Mouse (Mus musculus) neural tube, embryonic 14.5 days (tissue): ENCODE measurements around the gene Hoxc6. TPM values are rescaled to one million over a fixed set of nuclear protein-coding genes. Genes with fewer than 3 reads are reported as not detected.

Experiments used
- ATAC-seq: fragments of 200-750 bp; cut with Nextera tagmentation; 2 replicates; pipeline ENCODE4 v1.8.0; 2017; ENCODE audit warnings: low read depth, mild to moderate bottlenecking, moderate TSS enrichment, moderate library complexity
- H3K27ac ChIP-seq: fragments of 300-500 bp; sonication (generic); 2 replicates; pipeline ENCODE4 v1.5.1; 2014; ENCODE audit warnings: low read depth, mild to moderate bottlenecking, control low read depth, low read length, moderate library complexity, mixed read lengths
- H3K27me3 ChIP-seq: fragments of 300-500 bp; sonication (generic); 2 replicates; pipeline ENCODE4 v1.6.1; 2014; ENCODE audit warnings: low read length; ENCODE audit not compliant: control insufficient read depth, insufficient read depth
- H3K36me3 ChIP-seq: fragments of 300-500 bp; sonication (generic); 2 replicates; pipeline ENCODE4 v1.6.1; 2014; ENCODE audit warnings: low read length, mixed read lengths; ENCODE audit not compliant: control insufficient read depth, insufficient read depth
- H3K4me1 ChIP-seq: fragments of 300-500 bp; sonication (generic); 2 replicates; pipeline ENCODE4 v1.6.1; 2014; ENCODE audit warnings: low read length; ENCODE audit not compliant: control insufficient read depth, insufficient read depth
- H3K4me2 ChIP-seq: fragments of 300-500 bp; sonication (generic); 2 replicates; pipeline ENCODE4 v1.6.1; 2014; ENCODE audit warnings: mild to moderate bottlenecking, low read depth, low read length, control low read depth
- H3K4me3 ChIP-seq: fragments of 300-500 bp; sonication (generic); 2 replicates; pipeline ENCODE4 v1.5.1; 2014; ENCODE audit warnings: low read depth, low read length, control low read depth, mixed read lengths
- H3K9ac ChIP-seq: fragments of 300-500 bp; sonication (generic); replicated peaks from 2 replicates; pipeline ENCODE4 v1.6.1; 2014; ENCODE audit warnings: low read depth, mild to moderate bottlenecking, control low read depth, low read length, mixed read lengths
- H3K9me3 ChIP-seq: fragments of 300-500 bp; sonication (generic); 2 replicates; pipeline ENCODE4 v1.6.1; 2016; ENCODE audit warnings: low read length; ENCODE audit not compliant: control insufficient read depth
- WGBS: fragments of 180-500 bp; shearing (Covaris S2); extraction: QIAGEN DNeasy Blood & Tissue Kit; methylation state at CpG from one replicate; pipeline ENCODE4 v1.1.7; 2014; 5-methylcytosine and 5-hydroxymethylcytosine counted together
- polyA plus RNA-seq: library from polyadenylated mRNA; unstranded; fragments of >200 nt; fragmentation: Nextera tagmentation; extraction: Ambion mirVana; gene quantifications from 2 replicates; pipeline ENCODE4 v1.2.1, GENCODE M21; 2014

The Hoxc6 gene
- polyA plus RNA-seq, 1 experiment from 2014 or later = 23.0 TPM

GRCm38 (mm10) chr15:102975688-102976111 lies 22.4 kb upstream of the Hoxc6 start:
- no peaks in the 10 kb centered on the region for H3K36me3 ChIP-seq
- peaks cover 8% of the 10 kb centered on the region for H3K4me1 ChIP-seq
- H3K9me3 ChIP-seq = no peaks in the 10 kb centered on the region
- peak overlapping the region; percentile 100 for H3K9ac ChIP-seq
- ATAC-seq = no peak
- 1% methylated on average over 21 of the region's 21 CpGs for WGBS
- H3K27ac ChIP-seq = peak overlapping the region; percentile 99
- peak overlapping the region; percentile 94 for H3K4me2 ChIP-seq
- peak overlapping the region; percentile 87 for H3K4me3 ChIP-seq
- no peaks in the 10 kb centered on the region for H3K27me3 ChIP-seq

GRCm38 (mm10) chr15:102976171-102976570 lies 21.9 kb upstream of the Hoxc6 start, which contains the start of gene Hoxc9:
TSS of gene Hoxc9 (plus strand) at chr15:102976439.
- Histone ChIP-seq H3K27ac (peak within 1 kb of the TSS; percentile 99), H3K4me1 (peaks cover 8% of the 10 kb centered on the region), H3K36me3 (no peaks in the 10 kb centered on the region), H3K27me3 (no peaks in the 10 kb centered on the region), H3K4me3 (peak within 1 kb of the TSS; percentile 87), H3K9ac (peak within 1 kb of the TSS; percentile 100), H3K9me3 (no peaks in the 10 kb centered on the region), H3K4me2 (peak within 1 kb of the TSS; percentile 94)
- WGBS = 1% methylated on average over 19 of the region's 20 CpGs
- no peak for ATAC-seq

- H3K27ac ChIP-seq = peak overlapping the region; percentile 99
- peak; percentile 14; the same call in 1 of the 2 replicates for ATAC-seq
- H3K4me2 ChIP-seq = peak overlapping the region; percentile 94
- H3K9me3 ChIP-seq = no peaks in the 10 kb centered on the region
- H3K4me1 ChIP-seq = peaks cover 8% of the 10 kb centered on the region
- H3K4me3 ChIP-seq = peak overlapping the region; percentile 87
- H3K36me3 ChIP-seq = no peaks in the 10 kb centered on the region
- 2% methylated on average over 37 of the region's 37 CpGs for WGBS
- H3K27me3 ChIP-seq = no peaks in the 10 kb centered on the region
- peak overlapping the region; percentile 100 for H3K9ac ChIP-seq
Observed at GRCm38 (mm10) chr15:102976631-102977422, 21.2 kb upstream of the Hoxc6 start.

GRCm38 (mm10) chr15:102977423-102977974 lies 20.6 kb upstream of the Hoxc6 start:
- peak; percentile 3; the same call in 1 of the 2 replicates for ATAC-seq

GRCm38 (mm10) chr15:102978615-102979515 lies 19.2 kb upstream of the Hoxc6 start:
- H3K4me3 ChIP-seq = peak overlapping the region; percentile 87
- peak overlapping the region; percentile 94 for H3K4me2 ChIP-seq

More at GRCm38 (mm10) chr15:102977423-102977974, 20.6 kb upstream of the Hoxc6 start:
- WGBS = 1% methylated on average over 16 of the region's 16 CpGs
- peak overlapping the region; percentile 100 for H3K9ac ChIP-seq
- no peaks in the 10 kb centered on the region for H3K9me3 ChIP-seq
- peak overlapping the region; percentile 87 for H3K4me3 ChIP-seq
- peaks cover 7% of the 10 kb centered on the region for H3K4me1 ChIP-seq
- H3K4me2 ChIP-seq = peak overlapping the region; percentile 94
- no peaks in the 10 kb centered on the region for H3K27me3 ChIP-seq
- H3K36me3 ChIP-seq = no peaks in the 10 kb centered on the region
- peak overlapping the region; percentile 99 for H3K27ac ChIP-seq

GRCm38 (mm10) chr15:102979936-102980335 lies 18.1 kb upstream of the Hoxc6 start:
- Histone ChIP-seq H3K27ac (peak overlapping the region; percentile 99), H3K36me3 (no peaks in the 10 kb centered on the region), H3K27me3 (no peaks in the 10 kb centered on the region), H3K9ac (peak overlapping the region; percentile 100), H3K4me3 (peak overlapping the region; percentile 87), H3K4me2 (peak overlapping the region; percentile 94), H3K4me1 (peaks cover 11% of the 10 kb centered on the region; the same call in 1 of the 2 replicates), H3K9me3 (no peaks in the 10 kb centered on the region)
- 6% methylated on average over 1 of the region's 1 CpGs for WGBS
- no peak for ATAC-seq

More at GRCm38 (mm10) chr15:102978615-102979515, 19.2 kb upstream of the Hoxc6 start:
- Histone ChIP-seq H3K36me3 (no peaks in the 10 kb centered on the region), H3K27ac (peak overlapping the region; percentile 99), H3K9ac (peak overlapping the region; percentile 100), H3K9me3 (no peaks in the 10 kb centered on the region), H3K27me3 (no peaks in the 10 kb centered on the region), H3K4me1 (peaks cover 8% of the 10 kb centered on the region; the same call in 1 of the 2 replicates)
- WGBS = 1% methylated on average over 13 of the region's 13 CpGs
- ATAC-seq = no peak

- Histone ChIP-seq H3K9me3 (no peaks in the 10 kb centered on the region), H3K4me3 (peak overlapping the region; percentile 87), H3K27ac (peak overlapping the region; percentile 99), H3K4me1 (peaks cover 14% of the 10 kb centered on the region; the same call in 1 of the 2 replicates), H3K27me3 (no peaks in the 10 kb centered on the region), H3K4me2 (peak overlapping the region; percentile 94), H3K36me3 (no peaks in the 10 kb centered on the region), H3K9ac (peak overlapping the region; percentile 100)
- 2% methylated on average over 11 of the region's 11 CpGs for WGBS
- ATAC-seq = no peak
Observed at GRCm38 (mm10) chr15:102980352-102980751, 17.7 kb upstream of the Hoxc6 start.

- H3K4me3 ChIP-seq = peak overlapping the region; percentile 87
- peak overlapping the region; percentile 99 for H3K27ac ChIP-seq
- H3K27me3 ChIP-seq = no peaks in the 10 kb centered on the region
- peak; percentile 9; the same call in 1 of the 2 replicates for ATAC-seq
- peak overlapping the region; percentile 94 for H3K4me2 ChIP-seq
- H3K9ac ChIP-seq = peak overlapping the region; percentile 100
- WGBS = under 1% methylated on average over 14 of the region's 14 CpGs
- H3K9me3 ChIP-seq = no peaks in the 10 kb centered on the region
- H3K36me3 ChIP-seq = no peaks in the 10 kb centered on the region
- peaks cover 17% of the 10 kb centered on the region; the same call in 1 of the 2 replicates for H3K4me1 ChIP-seq
Observed at GRCm38 (mm10) chr15:102980912-102981311, 17.1 kb upstream of the Hoxc6 start.
